Mouse (Mus musculus): ENCODE results near the gene Rrp1b.

- TF ChIP-seq CTCF (IDR thresholded peaks at IDR 0.05; ENCODE audit: control insufficient read depth, insufficient read depth, insufficient read length) (no peak), MYOG (IDR thresholded peaks at IDR 0.05; ENCODE audit: control insufficient read depth, extremely low read depth, insufficient read length) (no peak)
Observed at GRCm38 (mm10) chr17:32012254-32012653, 23.6 kb upstream of the Rrp1b start.
